Mouse (Mus musculus): Measurements from ENCODE around the gene Tmem107.

Tmem107 gene

DNA sequence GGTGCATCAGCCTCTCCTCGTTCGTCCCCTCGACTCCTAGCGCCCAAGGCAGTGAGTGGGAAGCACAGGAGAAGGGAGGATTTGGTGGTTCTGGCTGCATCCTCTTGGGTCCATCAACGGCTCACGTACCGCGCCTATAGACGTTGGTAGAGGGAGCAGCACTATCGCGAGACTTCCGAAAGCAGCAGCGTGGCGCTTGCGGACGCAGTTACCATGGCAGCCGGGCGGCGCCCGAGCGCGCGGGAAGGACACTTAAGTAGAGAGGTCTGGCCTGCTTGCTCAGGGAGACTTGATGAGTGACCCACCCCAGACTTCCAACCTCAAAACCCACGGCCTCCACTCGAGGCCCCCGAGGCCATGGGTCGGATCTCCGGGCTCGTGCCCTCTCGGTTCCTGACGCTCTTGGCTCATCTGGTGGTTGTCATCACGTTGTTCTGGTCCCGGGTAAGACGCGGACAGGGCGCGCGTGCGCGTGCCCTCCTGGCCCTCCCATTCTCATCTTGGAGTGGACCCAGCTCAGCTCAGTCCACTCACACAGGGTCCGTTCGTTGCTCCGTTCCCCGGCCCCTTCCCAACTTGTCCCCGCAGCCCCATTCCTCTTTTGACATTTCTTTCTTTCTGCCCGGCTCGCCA, at the start of gene Tmem107:
TSS of gene Tmem107 (plus strand) at position 217 of the 633 bp plus-strand sequence.
- DNase-seq (ENCODE audit: low read depth, low spot score): peak; percentile 96

DNA sequence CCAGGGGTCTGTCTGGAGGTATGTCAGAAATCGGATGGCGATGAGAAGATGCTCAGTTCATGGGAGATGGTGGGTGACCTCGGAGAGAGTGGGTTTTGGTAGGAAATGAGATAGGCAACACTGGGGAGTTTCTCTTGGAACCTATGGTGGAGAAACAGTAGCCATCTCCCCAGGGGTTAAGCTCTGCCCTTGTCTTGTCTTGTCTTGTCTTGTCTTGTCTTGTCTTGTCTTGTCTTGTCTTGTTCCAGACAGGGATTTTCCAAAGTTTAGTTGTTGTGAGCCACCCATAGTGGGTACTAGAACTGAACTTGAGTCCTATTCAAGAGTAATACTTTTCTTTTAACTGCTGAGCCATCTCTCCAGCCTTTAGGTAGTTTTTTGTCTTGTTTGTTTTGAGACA, 44.0 kb upstream of the Tmem107 start:
- DNase-seq (ENCODE audit: low read depth, low spot score): no peak

DNA sequence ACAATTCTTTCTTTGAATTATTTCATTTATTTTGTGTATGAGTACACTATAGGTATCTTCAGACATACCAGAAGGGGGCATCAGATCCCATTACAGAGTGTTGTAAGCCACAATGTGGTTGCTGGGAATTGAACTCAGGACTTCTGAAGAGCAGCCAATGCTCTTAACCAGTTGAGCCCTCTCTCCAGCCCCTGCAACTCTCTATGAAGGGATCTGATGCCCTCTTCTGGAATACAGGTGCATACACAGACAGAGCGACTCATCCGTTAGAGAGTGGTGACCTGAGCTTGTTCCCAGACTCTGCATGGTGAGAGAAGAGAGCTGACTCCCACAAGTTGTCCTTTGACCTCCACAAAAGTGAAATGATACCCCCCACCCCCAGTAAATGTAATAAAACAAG, 41.8 kb upstream of the Tmem107 start:
- DNase-seq (ENCODE audit: low read depth, low spot score): no peak

DNA sequence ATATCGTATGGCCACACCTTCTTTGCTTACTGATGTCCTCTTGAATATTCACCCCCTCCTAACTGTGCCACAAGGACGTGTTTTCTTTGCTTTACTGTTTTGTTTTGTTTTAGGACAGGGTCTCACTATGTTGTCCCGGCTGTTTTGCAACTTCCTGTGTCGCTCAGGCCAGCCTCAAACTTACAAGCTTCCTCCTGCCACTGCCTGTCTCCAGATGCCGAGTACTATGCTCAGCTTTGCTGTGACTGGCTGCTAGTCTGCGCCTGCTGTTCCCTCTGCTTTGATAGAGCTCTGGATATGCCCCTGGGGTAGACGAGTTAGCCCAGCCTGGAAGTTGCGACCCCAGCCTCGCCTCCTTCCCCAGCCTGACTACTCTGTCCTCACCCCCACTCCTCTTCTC, 37.1 kb upstream of the Tmem107 start:
- DNase-seq (ENCODE audit: low read depth, low spot score): no peak

DNA sequence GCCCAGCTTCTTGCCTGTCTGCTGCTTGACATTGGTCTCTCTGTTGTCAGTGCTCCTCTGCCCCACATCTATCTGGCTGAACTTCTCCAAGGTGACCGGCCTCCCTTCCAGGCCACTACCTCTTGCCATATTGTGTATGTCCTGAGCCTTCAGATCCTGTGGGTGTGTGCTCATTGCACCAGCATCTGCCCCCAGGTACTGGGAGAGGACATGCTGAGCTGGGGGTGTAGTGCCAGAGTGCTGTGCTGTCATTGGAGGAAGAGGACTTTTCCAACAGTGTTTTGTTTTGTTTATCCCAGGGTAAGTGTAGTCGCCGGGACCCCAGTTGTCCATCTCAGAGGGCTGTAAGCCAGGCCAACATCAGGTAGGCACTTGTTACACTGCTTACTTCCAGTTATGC, 36.0 kb upstream of the Tmem107 start:
- DNase-seq (ENCODE audit: low read depth, low spot score): no peak

DNA sequence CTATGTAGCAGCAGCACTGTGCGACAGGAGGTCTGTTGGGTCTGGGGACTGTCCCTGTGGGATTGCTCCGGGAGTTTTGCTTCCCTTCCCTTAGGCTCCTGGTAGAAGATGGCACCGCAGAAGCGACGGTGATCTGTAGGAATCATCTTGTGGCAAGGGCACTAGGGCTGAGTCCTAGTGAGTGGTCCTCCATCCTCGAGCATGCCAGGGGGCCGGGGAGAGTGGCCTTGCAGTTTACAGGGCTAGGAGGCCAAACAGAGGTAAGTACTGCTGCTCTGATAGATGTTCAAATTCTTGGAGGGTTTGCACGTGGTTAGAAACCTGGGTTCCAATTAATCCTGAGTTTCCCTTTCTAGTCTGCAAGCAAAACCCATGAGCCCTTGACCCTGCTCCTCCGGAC, 35.2 kb upstream of the Tmem107 start:
- DNase-seq (ENCODE audit: low read depth, low spot score): no peak

DNA sequence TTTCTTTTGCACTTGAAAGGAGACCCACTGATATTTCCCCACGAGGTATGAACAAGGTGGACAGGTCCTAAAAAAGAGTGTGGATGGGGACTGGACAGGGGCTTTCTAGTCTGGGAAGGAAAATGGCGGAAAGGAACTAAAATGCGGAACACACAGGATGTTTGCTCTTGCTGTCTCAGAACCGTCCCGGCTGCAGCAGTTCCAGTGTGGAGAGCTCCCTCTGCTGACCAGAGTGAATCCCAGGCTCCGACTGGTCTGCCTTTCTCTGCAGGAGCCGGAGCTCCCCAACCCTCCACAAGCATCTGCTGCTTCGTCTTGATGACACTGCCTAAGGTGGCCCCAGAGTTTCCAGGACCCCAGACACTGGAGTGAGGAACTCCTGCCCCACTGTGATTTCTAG, 34.8 kb upstream of the Tmem107 start:
- peak; percentile 83 for DNase-seq (ENCODE audit: low read depth, low spot score)

DNA sequence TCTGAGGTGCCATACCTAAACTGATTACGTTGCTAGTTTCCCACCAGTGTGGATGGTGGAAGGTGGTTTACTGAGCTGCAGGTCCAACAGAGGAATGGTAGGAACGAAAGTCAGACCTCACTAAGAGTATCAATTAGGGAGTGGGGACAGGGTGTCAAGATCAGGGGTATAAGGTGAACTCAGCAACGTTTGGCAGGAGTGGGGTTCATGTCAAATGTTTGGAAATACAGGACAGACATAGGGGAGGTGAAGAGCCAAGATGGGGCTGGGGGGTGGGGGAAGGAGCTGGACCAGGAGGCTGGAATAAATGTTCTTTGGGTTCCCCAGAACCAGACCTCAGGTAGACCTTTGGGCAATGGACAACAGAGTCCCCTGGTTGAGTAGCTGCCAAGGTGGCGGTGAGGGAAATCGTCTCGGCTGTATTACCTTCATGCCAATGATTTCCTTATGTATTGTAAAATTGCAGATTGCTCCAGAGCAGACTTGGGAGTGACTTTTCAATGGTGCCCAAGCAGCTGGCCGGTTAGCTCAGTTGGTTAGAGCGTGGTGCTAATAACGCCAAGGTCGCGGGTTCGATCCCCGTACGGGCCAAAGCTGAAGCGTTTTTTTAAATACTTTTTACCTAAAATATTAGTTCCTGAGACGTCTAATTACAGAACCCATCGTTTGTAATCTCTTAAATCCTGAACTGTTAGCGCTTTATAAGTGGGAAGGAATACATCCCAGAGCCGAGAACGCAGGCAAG, 33.9 kb upstream of the Tmem107 start:
- DNase-seq (ENCODE audit: low read depth, low spot score): peak; percentile 91

DNA sequence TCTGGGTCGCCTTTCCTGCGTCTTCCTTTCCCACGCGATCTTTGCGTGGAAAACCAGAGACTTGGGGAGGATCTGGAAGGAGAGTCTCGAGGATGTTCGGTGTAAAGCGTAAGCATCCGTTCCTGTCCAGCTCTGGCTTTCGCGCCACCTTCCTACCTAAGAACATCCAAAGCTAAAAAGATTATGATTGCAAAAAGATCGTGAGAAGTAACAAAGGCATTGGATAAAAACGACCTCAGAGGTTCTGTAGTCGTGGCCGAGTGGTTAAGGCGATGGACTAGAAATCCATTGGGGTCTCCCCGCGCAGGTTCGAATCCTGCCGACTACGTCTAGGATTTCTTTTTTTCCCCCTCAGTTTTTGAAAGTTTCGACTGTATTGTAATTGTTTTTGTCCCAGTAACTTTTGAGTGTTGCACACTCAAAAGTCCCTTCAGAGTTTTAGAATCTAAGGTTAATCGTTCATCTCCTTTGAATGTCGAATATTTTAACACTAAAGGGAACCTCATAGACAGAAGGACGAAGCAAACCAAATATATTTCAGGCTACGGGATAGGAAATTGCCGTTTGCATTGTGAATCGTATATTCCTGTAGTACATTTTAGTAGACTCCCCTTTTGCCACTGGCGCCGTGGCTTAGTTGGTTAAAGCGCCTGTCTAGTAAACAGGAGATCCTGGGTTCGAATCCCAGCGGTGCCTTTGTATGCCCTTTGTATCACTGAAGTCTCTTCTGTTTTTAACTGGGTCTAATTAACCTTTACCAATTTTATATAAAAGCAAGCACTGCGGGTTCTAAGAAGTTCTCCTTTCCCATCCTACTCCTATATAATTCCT, 33.2 kb upstream of the Tmem107 start:
- DNase-seq (ENCODE audit: low read depth, low spot score): peak; percentile 93

DNA sequence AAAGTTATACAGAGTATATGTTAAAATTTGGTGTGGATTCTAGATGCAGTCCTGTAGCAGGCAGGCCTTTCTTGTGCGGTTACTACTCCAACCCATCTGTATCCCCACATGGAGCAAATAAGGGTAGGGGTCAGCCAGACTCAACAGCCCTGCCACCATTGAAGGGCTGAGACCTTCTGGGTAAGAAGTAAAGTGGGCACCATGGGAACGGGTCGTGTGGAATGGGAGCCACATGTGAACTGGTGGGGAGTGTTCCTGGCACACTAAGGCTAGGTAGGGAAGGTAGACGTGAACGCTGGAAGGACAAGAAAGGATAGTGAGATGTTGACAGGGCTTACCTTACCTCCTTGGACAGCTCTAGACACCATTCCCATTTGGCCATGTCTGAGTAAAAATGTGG, 32.4 kb upstream of the Tmem107 start:
- no peak for DNase-seq (ENCODE audit: low read depth, low spot score)

DNA sequence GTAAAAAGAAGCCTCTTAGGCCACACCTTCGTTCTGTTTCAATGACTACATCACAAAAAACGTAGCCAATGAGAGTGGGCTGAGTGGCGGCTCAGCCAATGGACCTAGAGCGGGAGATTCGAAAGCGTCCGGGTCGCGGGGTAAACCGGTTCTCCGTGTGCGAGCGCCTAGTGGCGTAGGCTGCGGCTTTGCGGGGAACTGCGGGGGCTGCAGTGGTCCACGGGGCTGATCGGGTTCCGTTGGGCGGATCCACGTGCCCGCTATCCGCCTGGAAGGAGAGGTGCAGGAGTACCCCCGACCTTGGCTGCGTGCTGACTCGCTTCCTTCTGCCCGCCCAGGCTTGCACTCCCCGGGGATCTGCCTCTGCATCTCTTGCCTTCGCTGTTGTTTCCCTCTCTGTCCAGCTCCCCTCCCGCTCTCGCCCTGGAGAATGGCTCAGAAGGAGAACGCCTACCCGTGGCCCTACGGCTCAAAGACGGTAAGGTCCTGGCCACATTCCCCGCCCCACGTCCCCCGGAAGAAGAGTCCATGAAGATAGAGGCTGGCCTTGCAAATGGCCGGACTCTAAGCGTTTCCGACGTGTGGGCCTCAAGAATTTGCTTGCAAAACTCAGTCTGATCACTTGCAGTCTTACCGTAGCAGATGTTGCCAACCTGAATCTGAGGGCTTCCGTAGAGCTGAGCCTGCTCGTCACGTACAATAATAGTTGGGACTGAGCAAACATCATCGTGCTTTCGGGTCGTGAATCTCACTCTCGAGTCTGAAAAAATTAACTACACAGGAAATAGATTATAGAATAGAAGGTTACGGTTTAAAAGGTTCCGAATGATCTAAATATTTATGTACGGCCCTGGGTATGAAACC, 24.8 kb upstream of the Tmem107 start, which contains the start of gene Aurkb:
TSS of gene Aurkb (plus strand) at position 117 of the 864 bp plus-strand sequence.
- peak; percentile 91 for DNase-seq (ENCODE audit: low read depth, low spot score)

DNA sequence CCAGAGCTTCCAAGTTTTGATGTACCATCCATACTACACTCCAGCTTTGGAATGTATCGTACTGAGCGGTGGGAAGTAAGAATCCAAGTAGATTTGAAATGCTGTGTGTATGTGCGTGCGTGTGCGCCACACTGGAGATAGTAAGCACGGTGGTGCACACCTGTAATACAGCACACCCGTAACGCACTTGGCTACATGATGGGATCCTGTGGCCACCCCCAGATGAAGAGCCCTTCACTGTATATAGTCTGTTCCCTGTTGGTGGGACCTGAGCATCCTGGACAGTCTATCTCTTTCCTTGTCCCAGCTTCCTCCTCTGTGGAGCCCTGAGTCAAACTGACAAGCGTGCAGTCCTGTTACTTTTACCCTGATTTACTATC, 24.2 kb upstream of the Tmem107 start:
- DNase-seq (ENCODE audit: low read depth, low spot score): no peak

DNA sequence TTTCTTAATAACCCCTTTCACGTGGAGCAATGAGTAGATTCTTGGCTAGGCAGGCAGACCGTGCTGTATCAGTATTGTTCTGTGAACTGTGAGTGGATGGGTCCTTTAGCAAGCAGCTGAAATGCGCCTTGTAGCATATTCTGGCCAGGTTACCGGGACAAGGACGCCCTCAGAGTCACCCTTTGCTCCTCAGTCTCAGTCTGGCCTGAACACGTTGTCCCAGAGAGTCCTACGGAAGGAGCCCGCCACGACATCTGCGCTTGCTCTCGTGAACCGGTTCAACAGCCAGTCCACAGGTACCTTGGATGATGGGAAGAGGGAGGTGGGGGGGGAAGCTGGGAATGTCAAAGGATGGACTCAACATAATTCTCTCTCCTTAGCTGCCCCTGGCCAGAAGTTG, 23.0 kb upstream of the Tmem107 start:
- DNase-seq (ENCODE audit: low read depth, low spot score): no peak

DNA sequence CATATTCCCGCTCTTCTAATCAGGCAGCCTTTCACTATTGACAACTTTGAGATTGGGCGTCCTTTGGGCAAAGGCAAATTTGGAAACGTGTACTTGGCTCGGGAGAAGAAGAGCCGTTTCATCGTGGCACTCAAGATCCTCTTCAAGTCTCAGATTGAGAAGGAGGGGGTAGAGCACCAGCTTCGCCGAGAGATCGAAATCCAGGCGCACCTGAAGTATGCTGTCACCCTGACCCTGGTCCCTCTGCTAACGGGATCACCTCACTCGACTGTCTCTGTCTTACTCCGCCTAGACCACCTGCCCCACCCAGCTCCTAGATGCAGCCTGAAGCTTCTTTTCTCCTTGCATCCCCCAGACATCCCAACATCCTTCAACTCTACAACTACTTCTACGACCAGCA, 22.5 kb upstream of the Tmem107 start:
- no peak for DNase-seq (ENCODE audit: low read depth, low spot score)

DNA sequence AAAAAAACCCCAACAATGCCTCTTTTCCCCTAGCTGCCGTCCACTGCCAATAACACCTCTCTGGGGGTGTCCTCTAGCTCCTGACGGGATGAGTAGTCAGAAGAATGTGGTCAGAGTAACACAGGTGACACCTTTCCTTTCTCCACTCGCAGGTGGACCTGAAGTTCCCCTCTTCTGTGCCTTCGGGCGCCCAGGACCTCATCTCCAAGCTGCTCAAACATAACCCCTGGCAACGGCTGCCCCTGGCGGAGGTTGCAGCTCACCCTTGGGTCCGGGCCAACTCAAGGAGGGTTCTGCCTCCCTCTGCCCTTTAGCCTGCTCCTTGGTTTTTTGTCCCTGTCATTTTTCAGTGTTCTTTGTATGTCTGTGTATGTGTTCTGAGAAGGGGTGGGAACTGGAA, 19.9 kb upstream of the Tmem107 start:
- DNase-seq (ENCODE audit: low read depth, low spot score): no peak

DNA sequence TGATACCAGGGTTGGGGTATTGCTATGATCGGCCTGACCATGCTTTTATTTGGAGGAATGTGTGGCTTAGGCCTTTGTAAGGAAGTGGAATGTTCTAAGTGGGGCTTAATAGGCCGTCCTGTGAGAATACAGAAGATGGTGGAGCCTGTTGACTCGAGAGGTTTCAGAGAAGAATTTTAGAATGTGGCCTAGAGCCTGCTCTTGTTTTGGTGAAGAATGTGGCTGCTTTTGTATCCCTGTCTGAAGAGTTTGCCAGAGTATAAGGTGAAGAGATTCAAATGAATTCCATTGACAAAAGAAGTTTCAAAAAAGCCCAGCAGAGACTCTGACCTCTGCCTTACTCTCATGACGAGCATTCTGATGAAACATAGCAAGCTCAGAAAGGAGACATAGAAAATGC, 18.8 kb upstream of the Tmem107 start:
- no peak for DNase-seq (ENCODE audit: low read depth, low spot score)

DNA sequence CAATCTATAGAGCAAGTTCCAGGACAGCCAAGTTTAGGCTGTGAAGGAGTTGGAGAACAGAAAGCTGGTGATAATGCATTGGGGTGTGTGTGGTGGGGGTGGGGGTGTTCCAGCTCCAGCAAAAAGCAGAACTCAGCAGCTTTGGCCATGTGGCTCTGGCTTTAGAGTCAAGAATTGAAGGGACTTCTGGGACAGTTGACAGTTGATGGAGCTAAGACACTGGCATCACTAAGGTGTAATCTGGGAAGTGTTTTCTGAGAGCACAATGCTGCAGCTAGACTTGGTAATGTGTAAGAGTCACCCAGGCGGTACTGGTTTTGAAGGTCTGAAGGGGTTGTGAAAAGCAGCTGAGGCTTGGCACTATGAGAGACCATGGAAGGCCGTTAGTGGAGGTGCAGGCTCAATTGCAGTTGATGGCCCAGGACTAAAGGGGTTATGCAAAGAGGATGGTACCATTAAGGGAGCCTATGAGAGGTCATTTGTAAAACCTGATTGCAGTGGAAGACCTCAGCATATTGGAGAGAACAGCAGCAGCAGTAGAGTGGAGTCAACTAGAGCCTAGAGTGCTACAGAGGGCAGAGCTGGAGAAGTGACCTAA, 17.7 kb upstream of the Tmem107 start:
- no peak for DNase-seq (ENCODE audit: low read depth, low spot score)

DNA sequence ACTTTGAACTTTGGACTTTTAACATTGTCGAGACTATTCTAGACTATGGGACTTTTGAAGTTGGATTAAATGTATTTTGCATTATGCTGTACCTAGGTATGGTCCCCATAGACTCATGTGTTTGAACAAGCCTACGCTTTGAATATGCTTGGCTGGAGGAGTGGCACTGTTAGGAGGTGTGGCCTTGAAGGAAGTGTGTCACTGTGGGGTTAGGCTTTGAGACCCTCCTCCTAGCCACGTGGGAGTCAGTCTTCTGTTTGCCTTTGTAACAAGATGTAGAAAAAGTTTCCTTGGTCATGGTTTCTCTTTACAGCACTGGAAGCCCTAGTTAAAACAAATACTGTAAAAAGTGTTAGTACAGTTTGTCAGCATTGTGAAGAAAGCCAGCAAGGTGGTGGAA, 16.8 kb upstream of the Tmem107 start:
- no peak for DNase-seq (ENCODE audit: low read depth, low spot score)

DNA sequence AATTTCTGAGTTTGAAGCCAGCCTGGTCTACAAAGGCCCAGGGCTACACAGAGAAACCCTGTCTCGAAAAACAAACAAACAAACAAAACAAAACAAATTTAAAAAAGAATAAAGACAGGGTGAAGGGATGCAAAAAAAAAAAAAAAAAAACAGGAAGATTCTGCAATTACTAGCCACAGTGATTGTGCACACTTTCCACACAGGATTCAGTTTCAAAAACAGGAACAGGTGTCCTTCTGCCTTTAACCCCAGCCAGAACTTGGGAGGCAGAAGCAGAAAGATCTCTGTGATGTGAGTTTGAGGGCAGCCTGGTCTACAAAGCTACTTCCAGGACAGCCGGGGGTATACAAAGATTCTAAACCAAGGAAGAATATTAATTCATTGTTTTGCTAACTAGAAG, 12.3 kb upstream of the Tmem107 start:
- no peak for DNase-seq (ENCODE audit: low read depth, low spot score)

DNA sequence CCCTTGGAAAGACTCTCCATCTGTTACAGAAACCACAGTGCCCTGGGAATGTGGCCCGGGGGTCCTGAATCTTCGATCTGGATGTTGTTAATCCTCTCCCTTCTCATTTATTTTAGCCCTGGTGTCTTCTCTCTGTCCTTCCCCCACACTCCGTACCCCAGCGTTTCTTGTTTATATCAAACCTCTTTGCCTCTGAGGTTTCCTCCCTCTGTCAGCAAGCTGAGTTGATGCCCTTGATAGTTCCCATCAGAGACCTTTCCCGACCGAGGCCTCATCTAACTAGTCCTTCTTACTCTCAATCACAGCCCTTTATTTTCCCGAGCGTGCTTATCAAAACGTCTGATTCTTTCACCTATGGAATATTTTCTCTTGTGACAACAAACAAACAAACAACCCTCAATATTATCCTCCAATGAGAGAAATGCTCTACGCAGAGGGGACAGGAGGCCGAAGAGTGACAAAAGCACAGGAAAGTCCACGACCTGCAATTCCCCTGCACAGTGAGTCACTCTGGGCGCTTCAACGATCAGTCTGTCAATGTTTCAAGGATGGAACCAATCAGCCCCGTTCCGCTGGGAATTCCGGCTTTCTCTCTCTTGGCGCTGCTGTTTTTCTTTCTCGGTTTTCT, 11.8 kb upstream of the Tmem107 start:
- DNase-seq (ENCODE audit: low read depth, low spot score): no peak

Measured in forelimb bud, embryonic 11.5 days (tissue).